ENCODE assay signal across 14 mouse cellular contexts in the genomic region with DNA sequence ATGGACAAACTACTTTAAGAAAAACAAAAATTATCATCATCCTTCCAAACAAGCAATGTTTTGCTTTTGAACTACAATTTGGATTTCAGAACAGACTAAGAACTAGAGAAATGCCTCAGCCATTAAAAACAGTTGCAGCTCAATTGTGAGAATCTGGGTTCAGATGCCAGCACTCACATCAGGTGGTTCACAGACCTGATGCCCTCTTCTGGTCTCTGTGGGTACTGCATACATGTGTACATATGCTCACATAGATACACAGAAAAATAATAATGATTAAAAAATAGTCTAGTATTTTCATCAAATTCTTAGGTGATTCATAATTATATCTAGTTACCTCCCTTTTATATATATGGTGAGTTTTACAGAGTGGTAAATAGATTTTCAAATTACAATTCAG.
DNase-seq lines count a peak whose midpoint lies in the region; ATAC-seq and TF ChIP-seq lines count a peak whose summit lies in the region.
"Had no signal": no experiment of that assay in that cellular context is flagged by ENCODE, and none has a peak within 500 bp of the region (broad histone marks: within the 10 kb centered on the region; RNA-seq: fewer than 3 reads in every experiment).

No protein-coding gene starts in this region.

- H3K27ac ChIP-seq in heart, postnatal 0 days (ENCODE audit: low read depth) = no peak overlapping the region
- H3K27ac ChIP-seq in heart, embryonic 10.5 days = no peak overlapping the region
- H3K27ac ChIP-seq in thymus, adult 2 months (ENCODE audit: control insufficient read depth, insufficient read depth, low read length) = no peak overlapping the region
- H3K27ac ChIP-seq: heart, embryonic 15.5 days; kidney, embryonic 15.5 days; midbrain, embryonic 13.5 days; stomach, embryonic 15.5 days had no signal

- TF ChIP-seq EP300 in heart, postnatal 0 days (IDR thresholded peaks at IDR 0.05; ENCODE audit: low read depth) = no peak

- peak; percentile 40 for TF ChIP-seq CTCF in heart, postnatal 0 days (IDR thresholded peaks at IDR 0.05; ENCODE audit: low read depth)
- TF ChIP-seq CTCF in thymus, adult 2 months (IDR thresholded peaks at IDR 0.05; ENCODE audit: borderline replicate concordance, control insufficient read depth, extremely low read depth, insufficient read depth, low read length, poor library complexity) = no peak

- no peaks in the 10 kb centered on the region for H3K4me1 ChIP-seq in heart, postnatal 0 days (ENCODE audit: control insufficient read depth, insufficient read depth)
- H3K4me1 ChIP-seq in heart, embryonic 10.5 days = no peaks in the 10 kb centered on the region
- H3K4me1 ChIP-seq in thymus, adult 2 months (replicated peaks; ENCODE audit: control insufficient read depth, insufficient read depth, low read length) = no peaks in the 10 kb centered on the region
- H3K4me1 ChIP-seq: heart, embryonic 15.5 days; kidney, embryonic 15.5 days; midbrain, embryonic 13.5 days; stomach, embryonic 15.5 days had no signal

- no peak for ATAC-seq in heart, postnatal 0 days (ENCODE audit: insufficient read depth, low read depth)
- ATAC-seq: forebrain, embryonic 14.5 days; midbrain, embryonic 13.5 days had no signal

- H3K9me3 ChIP-seq in heart, postnatal 0 days (replicated peaks; ENCODE audit: control insufficient read depth, low read length) = 0 out of 2 replicates have a peak, but pooled peaks cover 4% of the 10 kb centered on the region
- H3K9me3 ChIP-seq in heart, embryonic 10.5 days = no peaks in the 10 kb centered on the region
- H3K9me3 ChIP-seq: heart, embryonic 15.5 days; midbrain, embryonic 13.5 days; stomach, embryonic 15.5 days had no signal

- H3K27me3 ChIP-seq in heart, postnatal 0 days (ENCODE audit: control insufficient read depth, insufficient read depth, low read length) = no peaks in the 10 kb centered on the region
- H3K27me3 ChIP-seq in heart, embryonic 10.5 days (ENCODE audit: insufficient read depth, poor library complexity, severe bottlenecking) = no peaks in the 10 kb centered on the region
- no peaks in the 10 kb centered on the region for H3K27me3 ChIP-seq in thymus, adult 2 months (ENCODE audit: control insufficient read depth, insufficient read depth, low read length)
- H3K27me3 ChIP-seq: heart, embryonic 15.5 days; kidney, embryonic 15.5 days; midbrain, embryonic 13.5 days; stomach, embryonic 15.5 days had no signal

- no peak overlapping the region for H3K4me3 ChIP-seq in heart, postnatal 0 days (ENCODE audit: low read depth, low read length)
- H3K4me3 ChIP-seq in heart, embryonic 10.5 days = no peak overlapping the region
- H3K4me3 ChIP-seq in thymus, adult 2 months (ENCODE audit: control insufficient read depth, insufficient read depth, low read length) = no peak overlapping the region
- H3K4me3 ChIP-seq: heart, embryonic 15.5 days; kidney, embryonic 15.5 days; midbrain, embryonic 13.5 days; stomach, embryonic 15.5 days had no signal

- H3K4me2 ChIP-seq in heart, postnatal 0 days (ENCODE audit: low read depth, low read length) = no peak overlapping the region
- H3K4me2 ChIP-seq: heart, embryonic 15.5 days; kidney, embryonic 15.5 days; midbrain, embryonic 13.5 days; stomach, embryonic 15.5 days had no signal

- peaks cover 34% of the 10 kb centered on the region for H3K36me3 ChIP-seq in heart, postnatal 0 days (replicated peaks; ENCODE audit: control insufficient read depth, insufficient read depth, low read length)
- H3K36me3 ChIP-seq in heart, embryonic 10.5 days = peaks cover 51% of the 10 kb centered on the region
- H3K36me3 ChIP-seq in thymus, adult 2 months (ENCODE audit: control insufficient read depth, insufficient read depth, low read length) = peaks cover 12% of the 10 kb centered on the region

- intact Hi-C loops in left cerebral cortex, postnatal 4 days (cut with DNase I) = loop anchor here (2.0 to 10.0 kb wide), 3 partner anchors 350 to 482 kb away; no protein-coding TSS in a partner anchor

- DNase-seq in heart, postnatal 0 days (ENCODE audit: low spot score) = no peak
- DNase-seq in heart, embryonic 10.5 days (ENCODE audit: low spot score) = no peak
- DNase-seq in thymus, adult 2 months = peak; percentile 21
- no peak for DNase-seq in thymus, postnatal 36 days
- peak; percentile 42 for DNase-seq in adipocyte (ENCODE audit: low spot score)
- DNase-seq in yolk sac, embryonic 10.5 days (ENCODE audit: low spot score) = no peak
- DNase-seq in left cerebral cortex, postnatal 4 days = no peak
- no peak for DNase-seq in gastrocnemius, postnatal 10 days
- DNase-seq: cerebellum, postnatal 36 days had no signal

- TF ChIP-seq POLR2A in thymus, adult 2 months (IDR thresholded peaks at IDR 0.05; ENCODE audit: control insufficient read depth, extremely low read depth, insufficient read depth, low read length, poor library complexity) = no peak

- H3K9ac ChIP-seq in heart, postnatal 0 days (replicated peaks; ENCODE audit: low read depth, low read length) = no peak overlapping the region
- H3K9ac ChIP-seq: heart, embryonic 15.5 days; kidney, embryonic 15.5 days; midbrain, embryonic 13.5 days; stomach, embryonic 15.5 days had no signal

Comparison
In these comparisons a context has a peak if more than half of its experiments do, and no peak if none do; other contexts are left out.
1. DNase-seq: peak in thymus, adult 2 months (single experiment) and adipocyte (single experiment); none in heart, postnatal 0 days (single experiment), heart, embryonic 10.5 days (single experiment), thymus, postnatal 36 days (0 of 2), yolk sac, embryonic 10.5 days (single experiment), left cerebral cortex, postnatal 4 days (single experiment) and gastrocnemius, postnatal 10 days (single experiment).